Mouse (Mus musculus) brain, embryonic 18.5 days (tissue): Measurements from ENCODE around the gene Gm17455.

Experiments
- DNase-seq: peaks from one replicate; pipeline ENCODE4 v3.0.0-alpha.2; 2012; ENCODE audit warnings: low read depth, low spot score

The Gm17455 gene

DNA sequence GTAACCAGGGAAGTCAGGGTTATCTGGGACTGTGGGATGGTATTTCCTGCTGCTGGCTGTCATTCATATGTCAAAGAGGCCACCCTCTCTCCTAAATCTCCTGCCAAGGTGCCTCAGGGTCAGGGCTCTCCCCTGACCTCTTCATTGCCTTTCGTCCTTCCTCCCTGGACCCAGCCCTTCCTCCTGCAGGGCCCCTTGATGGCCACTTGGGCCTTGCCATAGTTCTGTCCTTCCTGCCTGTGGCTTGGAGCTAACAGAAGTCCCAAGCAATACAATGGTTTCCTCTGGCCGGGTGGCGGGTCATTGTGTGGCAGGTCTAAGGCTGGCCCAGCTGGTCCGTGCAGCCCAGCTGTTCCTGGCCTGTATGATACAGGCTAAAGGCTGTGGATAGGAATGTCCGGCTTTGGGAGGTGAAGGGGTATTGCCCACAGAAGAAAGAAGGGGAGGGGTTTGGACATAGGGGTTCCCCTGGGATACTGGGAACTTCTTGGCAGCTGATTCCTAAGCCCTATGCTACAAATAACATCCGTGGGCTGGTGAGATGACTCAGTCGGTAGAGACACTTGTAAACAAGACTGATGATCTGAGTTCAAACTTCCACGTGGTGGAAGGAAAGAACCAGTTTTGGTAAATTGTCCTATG is 25.5 kb upstream of the Gm17455 start:
- no peak for DNase-seq

DNA sequence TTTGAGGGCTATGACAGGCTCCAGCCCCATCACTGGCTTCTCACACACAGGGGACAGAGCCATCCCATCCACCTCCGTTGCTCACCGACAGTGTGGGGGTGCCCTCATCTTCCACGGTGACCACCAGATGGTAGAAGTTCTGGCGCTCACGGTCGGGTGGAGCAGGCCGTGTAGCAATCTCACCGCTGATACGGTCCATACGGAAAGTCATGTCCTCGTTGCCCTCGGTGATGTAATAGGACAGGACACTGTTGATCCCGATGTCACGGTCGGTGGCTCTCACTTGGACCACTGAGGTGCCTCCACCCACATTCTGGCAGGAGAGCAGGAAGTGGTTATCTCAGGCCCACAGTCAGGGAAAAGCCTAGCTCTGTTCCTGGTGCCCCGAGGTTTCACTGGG is 22.8 kb upstream of the Gm17455 start:
- no peak for DNase-seq

DNA sequence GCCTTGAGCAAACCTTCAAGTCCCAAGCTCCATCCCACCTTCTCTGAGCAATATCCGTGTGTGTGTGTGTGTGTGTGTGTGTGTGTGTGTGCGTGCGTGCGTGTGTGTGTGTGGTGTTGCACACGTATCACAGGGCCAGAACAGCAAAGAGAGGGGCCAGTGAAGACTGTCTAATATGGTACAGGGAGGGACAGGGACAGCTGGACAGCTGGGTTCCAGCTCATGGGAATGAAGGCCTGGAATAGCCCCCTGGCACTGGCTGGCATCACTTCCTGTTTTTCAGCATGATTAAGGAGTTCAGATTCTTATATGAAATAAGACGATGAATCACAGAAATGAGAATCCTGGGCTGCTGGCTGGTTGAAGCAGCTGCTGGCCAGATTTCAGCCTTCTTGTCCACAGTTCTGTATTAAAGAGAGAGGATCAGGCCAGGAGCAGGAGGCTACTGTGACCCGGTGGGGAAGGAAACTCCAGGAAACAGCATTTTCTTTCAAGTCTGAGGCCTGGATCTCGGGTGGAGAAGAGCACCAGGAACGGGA is 20.0 kb upstream of the Gm17455 start:
- DNase-seq, result no peak

DNA sequence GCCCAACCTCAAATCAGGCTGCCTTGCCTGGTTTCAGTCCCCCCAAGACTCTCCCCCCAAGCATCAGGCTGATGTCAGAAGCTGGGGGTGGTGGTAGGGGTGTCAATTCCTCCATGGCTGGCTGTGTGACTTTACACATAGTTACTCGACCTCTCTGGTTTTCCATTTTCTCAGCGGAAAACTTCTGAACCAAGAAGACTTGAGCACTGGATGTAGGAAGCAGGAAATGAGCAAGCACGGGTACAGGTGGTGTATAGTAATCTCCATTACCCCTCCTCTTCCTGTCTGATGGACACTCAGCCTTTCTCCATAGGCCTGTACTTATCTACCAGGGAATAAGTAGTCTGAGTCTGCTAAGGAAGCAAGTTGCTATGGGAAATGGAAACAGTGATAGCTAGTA is 19.3 kb upstream of the Gm17455 start:
- no peak for DNase-seq

DNA sequence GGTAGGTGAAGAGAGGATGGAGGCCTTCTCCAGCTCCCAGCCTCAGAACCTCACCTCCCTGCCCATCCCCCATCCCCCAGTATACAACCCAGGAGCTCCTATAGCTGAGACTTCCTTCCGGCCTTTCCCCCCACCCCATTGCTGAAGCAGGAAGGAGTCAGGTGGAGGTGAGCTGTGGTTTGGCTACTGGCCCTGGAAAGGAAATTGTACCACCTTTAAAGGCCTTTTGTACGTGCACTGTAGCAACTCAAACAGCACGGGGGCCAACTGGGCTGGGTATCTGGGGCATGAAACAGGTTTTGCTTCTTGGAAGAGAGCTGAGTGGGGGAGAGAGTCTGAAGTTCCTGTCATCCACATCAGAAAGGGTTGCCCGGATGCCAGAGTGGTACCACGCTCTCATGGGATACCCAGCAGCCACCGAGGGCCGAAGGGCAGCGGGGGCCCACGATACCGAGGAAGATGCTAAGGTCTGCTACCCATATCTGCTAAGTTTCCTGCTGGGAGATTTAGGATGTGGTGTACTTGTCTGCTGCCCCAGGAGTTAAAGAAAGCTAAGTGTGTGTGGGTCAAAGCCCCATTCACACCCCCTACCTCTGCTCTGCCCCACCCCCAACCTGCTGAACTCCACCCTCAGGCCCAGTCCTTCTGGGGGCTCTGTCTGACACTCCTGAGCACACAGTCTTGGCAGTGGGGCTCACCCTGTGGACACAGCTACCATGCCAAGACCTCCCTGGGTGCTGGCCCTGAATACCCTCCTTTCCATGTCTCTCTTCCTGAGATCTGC is 18.2 kb upstream of the Gm17455 start:
- DNase-seq, result no peak

DNA sequence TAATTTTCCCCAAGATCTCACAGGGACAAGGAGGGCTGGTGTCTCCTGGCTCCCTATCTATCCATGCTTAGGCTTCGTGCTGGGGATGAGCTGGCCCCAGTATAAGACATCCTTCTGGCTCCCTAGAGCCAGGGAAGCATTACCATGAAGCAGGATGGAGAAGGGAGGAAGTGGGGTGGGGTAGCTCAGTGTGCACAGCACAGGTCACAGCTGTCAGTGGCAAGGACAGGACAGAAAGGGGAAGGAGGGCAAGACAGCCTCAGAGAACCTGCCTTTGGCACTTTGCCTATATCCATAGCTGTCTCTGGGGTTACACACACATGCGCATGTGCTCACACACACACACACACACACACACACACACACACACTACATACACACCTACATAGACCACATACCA is 11.2 kb upstream of the Gm17455 start:
- DNase-seq, result no peak

DNA sequence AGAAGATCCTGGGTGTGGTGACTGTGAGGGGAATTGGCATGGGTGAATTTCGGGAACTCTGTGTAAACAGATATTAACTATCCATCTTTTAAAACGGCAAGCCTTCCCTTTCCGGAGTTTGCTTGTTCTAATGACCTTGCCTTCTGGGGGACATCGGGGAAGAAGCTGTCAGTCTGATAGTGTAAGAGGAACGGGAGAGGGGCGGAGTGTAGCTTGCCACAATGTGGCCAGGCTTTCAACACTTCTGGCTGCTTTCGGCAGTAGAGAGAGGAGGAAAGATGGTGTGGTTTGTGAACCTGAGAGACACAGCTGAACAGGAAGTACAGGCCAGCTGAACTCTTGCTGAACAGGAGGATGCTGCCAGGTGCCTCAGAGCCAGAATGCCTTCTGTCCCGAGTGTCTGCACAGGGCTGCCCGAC is 10.1 kb upstream of the Gm17455 start:
- DNase-seq, result no peak

DNA sequence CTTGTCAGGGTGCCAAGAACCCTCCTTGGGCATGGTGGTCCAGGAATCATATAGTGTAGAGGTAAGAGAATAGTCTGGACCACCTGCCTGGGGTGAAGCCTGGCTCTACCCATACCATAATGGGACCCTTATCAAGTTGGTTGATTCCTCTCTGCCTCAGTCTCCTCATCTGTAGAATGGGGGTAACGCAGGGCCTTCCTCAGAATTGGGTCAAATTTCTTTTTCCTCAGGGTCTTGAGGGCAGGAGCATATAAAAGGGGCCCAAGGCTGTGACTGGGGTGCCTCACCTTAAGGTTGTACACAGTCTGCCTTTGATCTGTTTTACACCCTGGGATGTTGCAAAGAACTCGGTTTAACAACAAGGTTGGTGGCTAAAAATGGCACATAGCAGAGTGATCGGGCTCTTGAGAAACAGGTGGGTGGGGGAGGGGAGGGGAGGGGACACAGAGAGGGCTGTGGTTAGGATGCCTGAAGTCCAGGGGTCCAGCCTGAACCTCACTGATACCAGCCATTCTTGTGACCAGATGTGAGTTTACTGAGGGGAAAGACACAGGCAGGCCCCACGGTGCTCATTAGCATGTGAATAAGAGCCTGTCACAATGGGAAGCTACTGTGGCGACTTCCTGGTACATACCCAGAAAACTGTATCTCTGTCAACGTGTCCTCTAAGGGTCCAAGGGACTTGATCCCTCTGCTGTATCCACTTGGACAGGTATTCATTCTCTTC is 9.2 kb upstream of the Gm17455 start:
- no peak for DNase-seq

DNA sequence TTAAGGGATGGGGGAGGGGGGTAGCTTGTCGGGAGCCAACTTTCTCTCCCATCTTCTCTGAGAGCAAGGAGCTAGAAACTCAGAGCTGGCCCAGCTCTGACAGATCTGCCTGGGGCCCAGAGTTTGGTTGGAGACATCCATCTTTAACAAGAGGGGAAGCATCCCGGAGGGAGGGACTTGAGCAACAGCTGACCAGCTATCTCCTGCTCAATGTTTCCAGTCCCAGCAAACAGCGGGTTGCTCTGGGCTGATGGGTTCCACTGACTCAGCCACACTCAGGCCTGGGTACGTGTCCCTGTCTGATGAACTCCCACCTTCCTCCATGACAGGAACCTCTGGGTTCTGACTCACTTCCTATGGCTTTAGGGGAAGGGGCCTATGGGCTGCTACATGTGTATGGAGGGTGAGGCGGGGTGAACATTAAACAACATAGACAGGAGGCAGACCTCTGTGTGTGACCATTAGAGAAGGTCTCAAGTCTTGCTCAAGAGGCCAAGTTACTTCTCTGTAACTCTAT is 8.6 kb upstream of the Gm17455 start:
- no peak for DNase-seq

DNA sequence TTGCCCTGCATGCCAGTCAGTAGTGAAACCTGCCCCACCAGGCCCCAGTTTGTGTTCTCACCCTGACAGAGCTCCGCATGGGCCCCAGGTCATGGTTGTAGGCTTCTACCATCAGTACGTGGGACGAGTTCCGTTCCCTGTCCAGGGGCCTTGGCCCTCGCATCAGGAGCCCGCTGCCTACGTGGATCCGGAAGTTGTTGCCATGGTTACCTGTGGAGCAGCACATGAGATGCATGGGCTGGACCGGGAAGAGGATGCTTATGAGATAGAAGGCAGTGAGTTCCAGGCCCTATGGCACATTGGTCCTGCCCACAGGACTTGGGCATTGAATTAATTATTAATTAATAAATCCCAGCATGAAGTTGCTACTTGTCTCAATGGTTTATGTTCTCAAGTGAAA is 7.9 kb upstream of the Gm17455 start:
- no peak for DNase-seq

DNA sequence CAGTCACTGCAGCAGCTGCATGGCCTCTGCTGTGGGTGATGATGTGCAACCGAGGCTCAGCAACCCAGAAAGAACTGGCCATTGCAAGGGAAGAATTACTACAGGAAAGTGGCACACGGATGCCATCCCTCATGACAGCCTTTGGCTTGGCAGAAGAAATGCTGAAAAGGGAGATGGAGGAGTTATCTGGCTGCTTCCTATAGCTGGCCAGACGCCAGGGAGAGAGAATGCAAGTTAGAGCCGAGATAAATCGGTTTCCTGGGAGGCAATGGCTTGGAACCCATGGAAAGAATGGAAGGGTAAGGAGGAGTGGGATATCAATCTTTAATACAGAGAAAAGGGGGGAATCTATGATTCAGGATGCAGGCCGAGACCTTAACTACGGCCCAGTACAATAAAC is 4.6 kb upstream of the Gm17455 start:
- DNase-seq, result no peak

DNA sequence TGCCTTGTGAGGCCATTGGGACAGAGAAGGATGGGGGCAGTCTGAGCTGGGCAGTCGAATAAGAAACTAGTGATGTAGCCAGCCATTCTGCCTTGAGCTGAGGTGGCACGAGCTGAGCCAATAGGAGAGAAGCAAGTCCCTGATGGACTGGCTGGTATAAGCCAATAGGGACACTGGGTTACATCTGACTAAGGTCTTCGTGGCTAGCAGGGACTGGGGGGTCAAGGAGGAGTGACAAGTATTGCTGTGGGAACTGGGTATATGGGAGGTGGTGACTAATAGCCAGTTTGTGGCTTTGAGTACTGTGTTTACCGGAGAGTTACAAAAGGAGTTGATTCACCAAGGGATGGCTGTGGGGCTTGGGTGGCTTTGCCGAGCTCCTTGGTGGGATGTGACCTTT is 3.9 kb upstream of the Gm17455 start:
- no peak for DNase-seq

DNA sequence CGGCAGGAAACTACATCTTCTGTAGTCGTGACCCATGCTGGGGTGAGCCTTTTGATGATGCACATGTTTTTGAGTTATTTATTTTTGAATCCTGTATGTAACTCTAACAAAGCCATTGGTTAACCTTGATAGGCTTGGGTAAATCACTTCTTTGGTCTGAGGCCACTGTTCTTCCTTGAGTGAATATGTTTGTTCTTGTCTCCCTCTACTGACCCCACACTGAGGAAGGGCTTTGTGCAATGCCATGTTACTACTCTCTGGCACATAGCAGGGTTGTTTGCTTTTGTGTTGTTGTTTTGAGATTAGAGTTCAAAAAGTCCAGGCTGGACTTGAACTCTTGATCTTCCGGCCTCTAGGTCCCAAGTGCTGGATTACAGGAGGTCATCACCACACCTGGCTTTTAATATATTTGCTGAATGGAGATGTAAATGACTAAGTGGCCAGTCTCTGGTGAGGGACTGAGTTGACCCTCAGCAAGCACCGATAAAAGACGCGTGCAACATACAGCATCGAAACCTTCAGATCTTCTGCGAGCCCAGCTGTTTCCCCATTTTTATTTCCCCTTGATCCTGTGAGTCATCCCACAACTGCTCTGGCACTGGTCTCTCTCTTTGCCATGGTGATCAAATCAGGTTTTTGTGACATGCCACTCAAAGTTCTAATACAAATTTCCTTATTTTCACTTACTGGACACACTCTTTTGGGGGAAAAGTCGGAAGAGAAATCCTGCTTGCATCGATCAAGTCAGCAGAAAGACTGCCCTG is 1.3 kb upstream of the Gm17455 start:
- no peak for DNase-seq

DNA sequence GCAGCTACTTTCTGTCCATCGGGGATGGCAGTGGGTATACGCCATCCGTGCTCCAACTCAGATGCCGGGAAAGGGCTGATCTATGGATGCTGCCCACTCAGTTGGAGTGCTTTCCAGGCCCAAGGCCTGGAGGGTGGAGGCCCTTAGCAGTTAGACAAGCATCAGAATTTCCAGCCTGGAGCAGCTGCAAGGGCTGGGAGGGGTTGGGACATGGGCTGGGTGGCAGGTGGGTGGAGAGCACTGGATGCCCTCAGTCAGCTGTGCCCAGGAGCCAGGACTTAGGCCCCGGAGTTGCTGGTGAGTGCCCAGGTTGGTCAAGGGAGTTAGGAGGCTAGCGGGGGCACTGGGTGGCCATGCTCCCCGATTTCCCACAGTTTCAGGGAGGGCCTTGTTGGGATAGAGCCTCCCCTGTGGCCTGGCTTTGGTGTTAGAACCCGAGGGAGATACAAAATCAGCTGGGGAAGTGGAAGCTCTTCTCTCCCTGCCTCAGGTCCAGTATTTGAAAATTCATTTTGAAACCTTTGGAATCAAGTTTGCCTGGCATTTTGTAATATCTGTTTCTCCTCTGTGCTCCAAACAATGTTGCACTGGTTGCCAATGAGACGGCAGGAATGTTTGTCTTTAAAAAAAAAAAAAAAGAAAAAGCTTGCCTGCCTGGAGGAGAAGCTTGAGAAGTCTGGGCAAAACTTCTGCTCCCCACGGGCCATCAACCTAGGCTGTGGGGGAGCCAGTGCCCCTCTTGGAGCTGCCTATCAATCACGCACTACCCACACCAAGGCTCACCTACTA is 1.2 kb downstream of the Gm17455 start:
- DNase-seq, result no peak

DNA sequence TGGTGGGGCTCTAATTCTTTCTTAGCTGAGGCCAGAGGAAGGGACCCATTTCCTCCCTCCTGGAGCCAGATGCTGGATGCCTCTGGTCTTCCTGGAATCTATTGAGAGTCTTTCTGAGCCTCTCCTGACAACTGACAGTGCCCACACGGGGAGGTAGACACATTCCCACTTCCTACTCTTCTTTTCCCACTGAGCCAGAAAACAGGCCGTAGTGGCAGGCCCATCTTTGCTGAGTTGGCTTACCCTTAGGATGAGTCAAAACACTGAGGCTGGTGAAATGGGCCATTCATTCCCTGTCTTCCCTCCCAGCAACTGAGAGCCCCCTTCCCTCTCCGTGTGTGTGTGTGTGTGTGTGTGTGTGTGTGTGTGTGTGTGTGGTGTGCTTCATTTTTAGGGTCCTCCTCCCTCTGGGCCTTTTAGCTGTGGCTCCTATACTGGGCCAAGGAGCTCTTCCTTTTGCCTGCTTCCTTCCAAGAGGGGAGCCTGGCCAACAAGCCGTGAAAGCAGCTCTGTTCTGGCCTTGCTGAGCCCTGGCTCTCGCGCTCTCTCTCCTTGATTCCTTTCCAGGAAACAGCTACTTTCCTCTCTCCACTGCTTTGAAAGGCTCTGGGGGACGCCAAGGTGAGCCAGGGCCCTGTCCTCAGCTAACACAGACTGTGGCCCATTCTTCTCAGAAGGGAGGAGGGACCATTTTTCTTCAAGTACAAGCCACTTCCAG is 6.1 kb downstream of the Gm17455 start:
- peak; percentile 24 for DNase-seq

DNA sequence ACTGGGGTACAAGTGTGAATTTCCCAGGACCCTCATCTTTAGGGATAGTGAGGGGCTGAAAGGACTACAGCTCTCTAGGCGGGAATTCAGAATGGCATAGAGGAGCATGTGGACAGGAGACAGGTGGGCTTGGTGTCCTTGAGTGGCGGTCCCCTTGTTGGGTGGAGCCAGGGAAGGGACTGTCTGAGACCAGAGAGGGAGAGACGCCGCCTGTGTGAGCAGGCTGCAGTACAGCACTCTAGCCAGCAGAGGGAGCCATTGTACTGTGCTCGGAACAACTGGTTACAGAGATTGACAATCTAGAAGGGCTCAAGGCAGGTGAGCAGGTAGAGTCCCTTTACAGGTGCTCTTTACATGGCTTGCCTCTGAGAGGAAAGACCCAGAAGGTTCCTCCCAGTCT is 8.3 kb downstream of the Gm17455 start:
- no peak for DNase-seq

DNA sequence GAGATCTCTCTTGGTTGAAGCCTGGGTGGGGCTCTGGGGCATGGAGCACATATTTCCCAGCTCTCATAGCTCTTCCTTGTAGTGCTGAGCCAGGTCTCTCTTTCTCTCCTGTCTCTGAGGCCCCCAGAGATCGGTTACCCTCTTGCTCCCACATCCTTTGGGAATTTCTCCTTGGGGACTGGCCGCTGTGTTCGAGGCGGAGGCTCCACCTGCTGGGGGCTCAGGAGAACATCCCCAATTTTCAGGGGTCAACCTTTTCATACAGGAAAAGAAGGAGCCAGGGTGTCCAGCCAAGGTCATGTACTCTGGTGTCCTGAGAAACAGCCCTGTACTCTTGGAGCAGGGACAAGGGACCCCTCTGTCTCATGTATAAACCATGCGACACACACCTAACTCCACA is 12.3 kb downstream of the Gm17455 start:
- no peak for DNase-seq

DNA sequence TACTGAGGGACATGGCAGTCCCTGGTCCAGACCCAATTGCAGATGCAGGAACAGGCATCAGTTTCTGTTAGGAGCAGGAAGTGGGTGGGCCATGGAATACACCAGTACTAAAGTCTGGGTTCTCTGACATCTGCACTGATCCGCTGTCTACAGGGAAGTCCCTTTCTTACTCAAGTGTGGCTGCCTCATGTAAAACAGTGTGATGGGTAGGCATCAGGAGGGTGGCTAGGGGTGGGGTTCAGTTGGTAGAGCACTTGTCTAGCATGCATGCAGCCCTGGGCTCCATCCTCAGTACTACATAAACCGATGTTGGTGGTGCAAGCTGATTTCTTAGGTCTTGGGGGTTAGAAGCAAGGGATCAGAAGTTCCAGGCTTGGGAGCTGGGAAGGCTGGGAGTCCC is 14.2 kb downstream of the Gm17455 start:
- no peak for DNase-seq

DNA sequence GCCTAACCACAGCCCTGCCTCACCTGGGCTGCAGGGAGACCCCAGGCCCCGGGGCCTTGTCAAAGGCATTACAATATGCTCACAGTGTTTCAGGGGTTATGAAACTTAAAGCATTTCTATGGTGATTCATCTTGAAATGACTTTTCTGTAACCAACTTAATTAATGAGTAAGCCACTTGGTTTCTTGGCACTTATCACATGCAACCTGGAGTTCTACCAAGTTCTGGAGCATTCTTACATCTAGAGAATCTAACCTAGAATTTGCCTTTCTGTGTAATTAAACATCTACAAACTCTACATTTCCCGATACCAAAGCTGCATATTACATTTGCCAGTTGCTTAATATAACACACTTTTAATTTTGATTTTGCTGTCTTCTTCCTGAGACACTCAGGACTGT is 17.5 kb downstream of the Gm17455 start:
- DNase-seq, result no peak

DNA sequence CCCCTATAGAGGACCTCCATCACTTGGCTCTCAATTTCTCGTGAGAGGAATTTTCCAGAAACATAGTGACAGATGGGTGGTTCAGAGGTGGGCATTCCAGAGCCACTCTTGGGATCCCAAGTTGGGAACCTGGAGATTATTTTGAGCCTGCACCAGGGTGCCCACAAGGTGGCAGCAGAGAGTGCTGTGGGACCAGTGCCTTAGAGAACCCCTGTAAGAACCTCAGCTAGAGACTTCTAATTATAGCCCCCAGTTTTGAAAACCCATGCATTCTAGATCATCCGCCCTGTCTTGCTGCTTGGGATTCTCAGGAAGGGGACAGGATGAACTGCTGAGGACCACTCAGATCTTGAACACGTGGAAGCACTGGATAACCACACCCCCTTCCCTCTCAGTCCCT is 18.6 kb downstream of the Gm17455 start:
- no peak for DNase-seq
